Mouse (Mus musculus) thymus, adult 2 months (tissue): ENCODE results near the gene Phf2. TPM values are rescaled to one million over a fixed set of nuclear protein-coding genes. Genes with fewer than 3 reads are reported as not detected.

Experiments
- DNase-seq: peaks from one replicate; pipeline ENCODE4 v3.0.0; 2021
- H3K27ac ChIP-seq: fragments of 200-500 bp; 2 replicates; pipeline ENCODE4 v1.5.1; 2012; ENCODE audit warnings: low read length, control low read depth; ENCODE audit not compliant: control insufficient read depth, insufficient read depth
- H3K27me3 ChIP-seq: fragments of 200-500 bp; 2 replicates; pipeline ENCODE4 v1.6.1; 2012; ENCODE audit warnings: mild to moderate bottlenecking, low read length, moderate library complexity, mixed read lengths; ENCODE audit not compliant: control insufficient read depth, insufficient read depth
- H3K36me3 ChIP-seq: fragments of 200-500 bp; 2 replicates; pipeline ENCODE4 v1.6.1; 2012; ENCODE audit warnings: mild to moderate bottlenecking, low read length, moderate library complexity; ENCODE audit not compliant: control insufficient read depth, insufficient read depth
- H3K4me1 ChIP-seq: fragments of 200-500 bp; replicated peaks from 2 replicates; pipeline ENCODE4 v1.6.1; 2012; ENCODE audit warnings: low read length; ENCODE audit not compliant: control insufficient read depth, insufficient read depth
- H3K4me3 ChIP-seq: fragments of 200-500 bp; 2 replicates; pipeline ENCODE4 v1.5.1; 2012; ENCODE audit warnings: mild to moderate bottlenecking, low read length, control low read depth, moderate library complexity; ENCODE audit not compliant: control insufficient read depth, insufficient read depth
- CTCF ChIP-seq: fragments of 200-500 bp; IDR thresholded peaks from 2 replicates; pipeline ENCODE4 v1.5.1; 2012; ENCODE audit warnings: mild to moderate bottlenecking, control low read depth, low read length, moderate library complexity, borderline replicate concordance; ENCODE audit not compliant: control insufficient read depth, poor library complexity, insufficient read depth; ENCODE audit errors: extremely low read depth
- POLR2A ChIP-seq: fragments of 200-500 bp; IDR thresholded peaks from 2 replicates; pipeline ENCODE4 v1.6.1; 2012; ENCODE audit warnings: mild to moderate bottlenecking, low read length, control low read depth, moderate library complexity; ENCODE audit not compliant: control insufficient read depth, poor library complexity, insufficient read depth; ENCODE audit errors: extremely low read depth
- WGBS: fragments of 180-500 bp; shearing (Covaris S2); methylation state at CpG from one replicate; pipeline ENCODE4 v1.1.7; 2018; 5-methylcytosine and 5-hydroxymethylcytosine counted together
- polyA plus RNA-seq: library from polyadenylated mRNA; depleted of rRNA; stranded (reverse); fragments of >200 nt; gene quantifications from 2 replicates; pipeline ENCODE4 v1.2.3, GENCODE M21; 2012

The Phf2 gene
- polyA plus RNA-seq, 1 experiment: 74.4 TPM

DNA sequence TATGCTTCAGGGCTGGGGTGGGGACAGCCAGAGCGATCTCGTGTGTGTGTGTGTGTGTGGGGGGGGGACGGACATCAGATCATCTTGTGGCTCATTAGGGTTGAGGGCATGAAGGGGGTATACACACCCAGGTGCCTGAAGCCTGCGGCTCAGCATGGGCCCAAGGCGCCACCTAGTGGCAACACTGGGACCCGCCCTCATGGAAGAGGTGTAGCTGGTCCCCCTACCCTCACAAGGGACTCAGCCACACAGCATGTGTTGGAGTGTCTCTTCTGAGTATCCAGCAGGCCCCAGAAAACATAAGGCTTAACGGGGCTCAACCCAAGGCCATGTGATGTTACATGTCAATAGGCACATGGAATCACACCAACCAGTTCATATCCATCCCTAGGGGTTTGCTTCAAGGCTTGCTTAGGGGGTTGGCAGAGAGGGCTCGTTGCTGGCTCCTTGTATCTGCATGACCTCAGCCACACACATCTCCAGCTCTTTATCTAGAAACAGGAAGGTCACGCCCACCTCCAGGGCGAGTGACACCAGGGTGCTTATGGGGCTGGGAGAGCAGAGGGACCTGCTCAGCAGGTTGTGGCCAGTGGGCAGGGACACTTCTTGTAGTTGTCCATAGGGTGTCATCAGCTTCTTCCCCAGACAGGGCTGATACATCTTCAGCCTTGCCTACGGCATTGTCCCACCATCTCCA lies 69.9 kb downstream of the Phf2 start:
- H3K27me3 ChIP-seq: no peaks in the 10 kb centered on the region
- 51% methylated on average over 11 of the region's 11 CpGs for WGBS
- peaks cover 44% of the 10 kb centered on the region for H3K36me3 ChIP-seq
- H3K4me1 ChIP-seq: no peaks in the 10 kb centered on the region
- peak; percentile 84 for DNase-seq
- H3K27ac ChIP-seq: no peak overlapping the region
- TF ChIP-seq CTCF (peak; percentile 93), POLR2A (no peak)
- no peak overlapping the region for H3K4me3 ChIP-seq

DNA sequence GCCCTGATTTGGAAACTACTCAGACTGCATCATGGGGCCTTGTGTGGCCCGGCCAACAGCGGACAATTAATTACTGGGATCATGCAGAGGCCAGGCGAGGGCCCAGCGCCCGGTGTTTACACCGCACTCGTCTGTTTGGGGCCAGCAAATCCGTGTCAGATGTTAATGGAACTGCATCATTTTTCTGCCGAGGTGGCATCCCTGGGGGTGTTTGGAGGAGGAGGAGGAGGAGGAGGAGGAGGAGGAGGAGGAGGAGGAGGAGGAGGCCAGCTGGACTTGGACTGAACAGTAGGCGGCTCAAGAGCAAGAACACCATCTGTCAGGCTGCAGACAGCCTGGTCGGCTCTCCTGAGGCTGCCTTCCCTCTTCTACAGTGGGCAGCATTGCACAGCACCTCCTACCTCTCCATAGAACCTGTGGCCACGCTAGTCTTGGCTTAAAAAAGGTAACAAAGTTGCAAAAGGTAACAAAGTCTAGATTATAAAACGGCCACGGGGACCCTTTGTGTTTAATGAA lies 72.6 kb downstream of the Phf2 start:
- peaks cover 23% of the 10 kb centered on the region for H3K36me3 ChIP-seq
- no peak for DNase-seq
- H3K4me1 ChIP-seq: no peaks in the 10 kb centered on the region
- no peaks in the 10 kb centered on the region for H3K27me3 ChIP-seq
- 84% methylated on average over 14 of the region's 14 CpGs for WGBS
- no peak overlapping the region for H3K27ac ChIP-seq
- no peak for TF ChIP-seq CTCF
- TF ChIP-seq POLR2A: no peak
- H3K4me3 ChIP-seq: no peak overlapping the region

DNA sequence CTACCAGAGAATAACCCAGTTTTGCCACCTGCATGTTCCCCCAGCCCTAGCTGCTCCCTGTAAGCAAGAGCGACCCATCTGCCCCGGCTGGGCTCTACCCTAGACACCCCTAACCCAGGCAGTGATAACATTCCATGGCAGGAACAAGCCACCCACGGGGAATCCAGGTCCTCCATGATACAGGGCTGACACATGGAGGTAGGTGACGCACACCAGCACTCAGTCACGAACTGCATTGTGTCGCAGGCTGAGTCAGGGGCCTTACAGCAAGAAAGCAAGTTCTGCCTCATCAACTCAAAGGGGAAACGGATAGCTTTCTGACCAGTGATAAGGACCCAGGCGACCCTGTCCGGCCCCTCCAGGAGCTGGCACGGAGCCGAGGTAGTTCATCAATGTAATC lies 74.0 kb downstream of the Phf2 start:
- no peaks in the 10 kb centered on the region for H3K4me1 ChIP-seq
- 86% methylated on average over 11 of the region's 11 CpGs for WGBS
- peaks cover 9% of the 10 kb centered on the region for H3K36me3 ChIP-seq
- no peak overlapping the region for H3K4me3 ChIP-seq
- DNase-seq: no peak
- H3K27me3 ChIP-seq: no peaks in the 10 kb centered on the region
- no peak for TF ChIP-seq CTCF
- no peak for TF ChIP-seq POLR2A
- H3K27ac ChIP-seq: no peak overlapping the region

DNA sequence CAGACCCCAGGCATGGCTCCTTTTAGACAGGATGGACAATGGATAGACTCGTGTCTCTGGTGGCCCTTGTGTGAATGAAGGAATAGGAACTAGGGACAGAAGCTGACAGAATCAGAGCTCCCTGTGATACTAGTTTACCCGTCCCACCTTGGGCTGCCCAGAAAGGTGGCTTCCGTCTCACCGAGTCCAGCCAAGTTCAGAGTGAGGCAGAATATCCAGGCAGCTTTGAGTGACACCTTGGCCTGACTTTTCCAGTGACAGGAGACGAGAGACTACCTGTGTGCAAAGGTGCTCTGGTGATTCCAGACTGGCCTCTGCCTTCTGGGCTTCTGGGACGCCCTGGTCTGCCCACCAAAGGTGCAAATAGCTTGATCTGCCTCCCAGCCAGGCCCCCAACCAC lies 75.2 kb downstream of the Phf2 start:
- Histone ChIP-seq H3K27ac (no peak overlapping the region), H3K36me3 (no peaks in the 10 kb centered on the region), H3K4me3 (no peak overlapping the region), H3K4me1 (no peaks in the 10 kb centered on the region), H3K27me3 (no peaks in the 10 kb centered on the region)
- 90% methylated on average over 6 of the region's 6 CpGs for WGBS
- TF ChIP-seq CTCF (no peak), POLR2A (no peak)
- DNase-seq: no peak

DNA sequence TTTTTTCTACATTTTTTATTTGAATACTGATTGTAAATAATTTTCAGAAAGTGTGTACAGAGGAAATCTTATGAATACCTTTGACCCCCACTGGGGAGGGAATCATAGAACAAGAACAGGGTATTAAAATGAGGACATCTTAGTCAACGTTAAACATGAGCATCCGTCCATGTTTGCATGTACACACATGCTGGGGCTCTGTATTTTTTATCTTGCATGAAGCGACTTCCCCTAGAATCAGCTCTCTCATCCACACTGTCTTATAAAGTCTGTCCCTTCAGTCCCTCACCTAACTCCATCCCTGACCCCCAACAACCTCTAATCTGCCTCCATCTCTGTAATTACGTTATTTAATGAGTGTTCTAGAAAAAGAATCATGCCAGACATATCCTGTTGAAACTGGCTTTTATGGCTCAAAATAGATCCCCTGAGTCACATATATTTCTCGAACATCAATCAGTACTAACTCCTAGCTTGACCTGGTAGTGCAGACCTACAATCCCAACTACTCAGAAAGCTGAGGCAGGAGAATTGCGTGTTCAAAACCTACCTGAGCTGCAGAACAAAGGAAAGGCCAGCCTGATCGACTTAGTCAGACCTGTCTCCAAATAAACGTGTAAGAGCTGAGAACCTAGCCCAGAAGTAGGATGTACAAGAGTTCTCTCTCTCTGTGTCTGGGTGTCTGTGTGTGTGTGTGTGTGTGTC lies 86.2 kb downstream of the Phf2 start:
- 85% methylated on average over 8 of the region's 8 CpGs for WGBS
- no peak for TF ChIP-seq CTCF
- TF ChIP-seq POLR2A: no peak

DNA sequence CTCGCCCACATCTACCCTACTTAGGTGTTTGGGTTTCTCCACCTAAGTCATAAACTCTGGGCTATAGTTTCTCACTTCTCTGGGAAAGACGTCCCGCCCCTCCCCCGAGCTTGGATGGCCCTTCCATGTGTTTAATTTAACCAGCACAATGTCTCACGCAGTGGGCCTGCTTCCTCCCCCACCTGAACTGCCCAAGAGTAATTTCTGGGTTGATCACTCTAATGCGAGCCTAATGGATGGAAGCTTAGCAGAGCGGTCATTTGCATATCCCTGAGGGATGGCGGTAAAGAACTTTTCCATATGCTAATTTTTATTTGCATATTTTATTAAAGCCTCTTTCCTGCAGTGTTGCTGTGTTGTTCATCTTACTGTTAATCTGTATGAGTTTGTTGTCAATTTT lies 86.8 kb downstream of the Phf2 start:
- Histone ChIP-seq H3K27ac (no peak overlapping the region), H3K4me3 (no peak overlapping the region), H3K36me3 (no peaks in the 10 kb centered on the region), H3K4me1 (no peaks in the 10 kb centered on the region), H3K27me3 (no peaks in the 10 kb centered on the region; the same call in 1 of the 2 replicates)
- TF ChIP-seq CTCF (no peak), POLR2A (no peak)
- WGBS: 80% methylated on average over 8 of the region's 8 CpGs
- DNase-seq: no peak

More for the DNA sequence above, 86.2 kb downstream of the Phf2 start:
- Histone ChIP-seq H3K36me3 (no peaks in the 10 kb centered on the region), H3K27ac (no peak overlapping the region), H3K4me1 (no peaks in the 10 kb centered on the region), H3K4me3 (no peak overlapping the region), H3K27me3 (no peaks in the 10 kb centered on the region; the same call in 1 of the 2 replicates)
- no peak for DNase-seq

DNA sequence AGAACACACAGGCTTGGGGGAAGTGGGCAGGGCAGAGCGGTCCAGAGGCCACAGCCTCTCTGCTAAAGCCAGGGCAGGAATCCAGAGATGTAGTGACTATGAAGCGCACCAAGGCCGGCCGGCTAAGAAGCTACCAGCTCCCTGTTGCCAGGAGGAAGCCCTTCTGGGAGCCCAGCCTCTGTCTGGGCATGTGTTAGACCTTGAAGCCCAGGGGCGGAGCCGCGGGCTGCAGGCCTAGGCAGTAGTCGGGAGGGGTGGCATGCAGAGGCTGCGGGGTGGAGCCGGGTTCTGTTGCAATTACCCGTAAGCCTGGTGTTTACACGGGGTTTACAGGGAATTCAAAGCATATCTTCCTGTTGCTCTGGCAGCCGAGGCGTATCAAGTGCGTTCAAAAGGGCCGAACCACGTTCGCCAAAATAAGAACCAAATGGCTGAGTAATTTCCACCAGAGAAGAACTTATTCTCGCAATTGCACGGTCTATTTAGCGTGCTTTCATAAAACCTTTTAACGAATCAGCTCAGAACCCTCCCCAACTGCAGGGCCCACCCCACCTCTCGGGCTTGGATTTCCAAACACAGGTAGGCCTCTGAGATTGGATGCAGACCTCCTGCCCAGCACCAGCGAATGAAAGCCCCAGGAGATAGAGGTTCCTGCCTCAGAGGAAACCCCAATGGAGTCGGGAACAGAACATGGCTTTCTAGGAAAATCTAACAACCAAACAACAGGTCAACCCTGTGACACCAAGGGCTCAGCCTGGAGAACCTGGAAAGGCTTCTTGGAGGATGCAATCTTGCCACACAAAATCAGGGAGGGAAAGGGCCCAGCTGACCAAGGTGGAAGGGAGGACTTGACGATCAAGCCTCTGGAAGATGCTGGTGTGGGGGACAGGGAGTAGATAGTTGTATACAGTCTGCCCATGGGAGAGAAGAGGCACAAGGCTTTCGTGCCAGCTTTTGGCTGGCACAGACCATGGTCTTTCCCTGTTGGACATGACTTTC lies 87.9 kb downstream of the Phf2 start:
- TF ChIP-seq CTCF (no peak), POLR2A (no peak)
- WGBS: 59% methylated on average over 27 of the region's 27 CpGs
- Histone ChIP-seq H3K27ac (no peak overlapping the region), H3K36me3 (no peaks in the 10 kb centered on the region), H3K4me1 (no peaks in the 10 kb centered on the region), H3K4me3 (no peak overlapping the region), H3K27me3 (no peaks in the 10 kb centered on the region; the same call in 1 of the 2 replicates)
- DNase-seq: no peak
